ENCODE assay signal across 26 mouse cellular contexts in the genomic region with DNA sequence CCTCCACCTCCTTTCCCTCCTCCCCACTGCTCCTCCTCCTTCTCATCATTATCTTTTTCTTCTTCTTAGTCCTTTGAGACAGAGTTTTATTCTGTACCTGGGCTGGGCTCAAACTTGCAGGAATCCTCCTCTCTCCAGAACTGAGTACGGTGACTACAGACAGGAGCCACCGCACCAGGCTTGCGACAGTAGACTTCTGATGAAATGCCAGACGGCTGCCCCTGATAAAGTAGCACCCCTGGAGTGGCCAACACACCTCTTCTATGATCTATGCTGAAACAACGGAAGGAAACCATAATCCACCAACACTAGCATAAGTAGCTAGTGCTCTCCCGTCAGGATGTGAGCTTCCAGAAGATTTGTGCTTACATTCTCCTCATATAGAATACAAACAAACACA. TPM values are rescaled to one million over a fixed set of nuclear protein-coding genes. Genes with fewer than 3 reads are reported as not detected.
DNase-seq lines count a peak whose midpoint lies in the region; ATAC-seq and TF ChIP-seq lines count a peak whose summit lies in the region.
"Had no signal": no experiment of that assay in that cellular context is flagged by ENCODE, and none has a peak within 500 bp of the region (broad histone marks: within the 10 kb centered on the region; RNA-seq: fewer than 3 reads in every experiment).

No protein-coding gene starts in this region.

- no peak for TF ChIP-seq CTCF in gastrocnemius, adult 2 months (IDR thresholded peaks at IDR 0.05)
- TF ChIP-seq CTCF in lung, postnatal 0 days (IDR thresholded peaks at IDR 0.05) = no peak

- peak overlapping the region; percentile 40; the same call in 1 of the 2 replicates for H3K9ac ChIP-seq in liver, embryonic 12.5 days
- no peak overlapping the region for H3K9ac ChIP-seq in liver, embryonic 16.5 days (ENCODE audit: low read depth, low read length)
- no peak overlapping the region for H3K9ac ChIP-seq in lung, postnatal 0 days (replicated peaks; ENCODE audit: low read depth)
- H3K9ac ChIP-seq: embryonic facial prominence, embryonic 13.5 days; heart, embryonic 12.5 days; hindbrain, embryonic 15.5 days had no signal

- H3K4me1 ChIP-seq in liver, embryonic 12.5 days = peaks cover 56% of the 10 kb centered on the region
- H3K4me1 ChIP-seq in liver, embryonic 16.5 days (ENCODE audit: control insufficient read depth, low read depth, low read length) = peaks cover 43% of the 10 kb centered on the region
- H3K4me1 ChIP-seq in lung, postnatal 0 days (ENCODE audit: insufficient read depth, low read depth, low read length) = no peaks in the 10 kb centered on the region
- H3K4me1 ChIP-seq: embryonic facial prominence, embryonic 13.5 days; hindbrain, embryonic 15.5 days had no signal

- no peaks in the 10 kb centered on the region for H3K27me3 ChIP-seq in liver, embryonic 12.5 days (replicated peaks)
- H3K27me3 ChIP-seq in liver, embryonic 16.5 days (ENCODE audit: control insufficient read depth, insufficient read depth, low read depth, low read length) = no peaks in the 10 kb centered on the region
- no peaks in the 10 kb centered on the region for H3K27me3 ChIP-seq in lung, postnatal 0 days (replicated peaks; ENCODE audit: insufficient read depth, low read length)
- H3K27me3 ChIP-seq: embryonic facial prominence, embryonic 13.5 days; heart, embryonic 12.5 days; hindbrain, embryonic 15.5 days; Patski had no signal

- DNase-seq in gastrocnemius, adult 2 months = no peak
- no peak for DNase-seq in gastrocnemius, postnatal 14 days
- no peak for DNase-seq in B cell, adult 2 months
- DNase-seq in lung, postnatal 0 days (ENCODE audit: low spot score) = no peak
- DNase-seq in adipocyte (ENCODE audit: low spot score) = no peak
- DNase-seq: adrenal gland, adult 2 months; adrenal gland, postnatal 36 days; cerebellum, adult 8-10 months; cerebellum, postnatal 36 days; gastrocnemius, postnatal 25 days had no signal

- H3K27ac ChIP-seq in gastrocnemius, adult 2 months = peak overlapping the region; percentile 73
- H3K27ac ChIP-seq in liver, embryonic 12.5 days = peak overlapping the region; percentile 65
- peak overlapping the region; percentile 52; the same call in 1 of the 2 replicates for H3K27ac ChIP-seq in liver, embryonic 16.5 days (ENCODE audit: low read length)
- no peak overlapping the region for H3K27ac ChIP-seq in lung, postnatal 0 days (ENCODE audit: low read length)
- H3K27ac ChIP-seq: embryonic facial prominence, embryonic 13.5 days; hindbrain, embryonic 10.5 days; hindbrain, embryonic 15.5 days had no signal

- intact Hi-C loops in gastrocnemius, adult 2 months (cut with DNase I) = no loop called here
- intact Hi-C loops in gastrocnemius, postnatal 14 days (cut with DNase I; ENCODE audit: low total_unique reads) = no loop called here

- no peaks in the 10 kb centered on the region for H3K36me3 ChIP-seq in liver, embryonic 12.5 days
- no peaks in the 10 kb centered on the region for H3K36me3 ChIP-seq in liver, embryonic 16.5 days (ENCODE audit: control insufficient read depth, insufficient read depth)
- H3K36me3 ChIP-seq in lung, postnatal 0 days (ENCODE audit: insufficient read depth, low read length) = no peaks in the 10 kb centered on the region
- H3K36me3 ChIP-seq: embryonic facial prominence, embryonic 13.5 days; heart, embryonic 12.5 days; hindbrain, embryonic 10.5 days; hindbrain, embryonic 15.5 days had no signal

- ATAC-seq in liver, embryonic 12.5 days = peak; percentile 80
- peak; percentile 65 for ATAC-seq in liver, embryonic 16.5 days (ENCODE audit: low read depth)
- no peak for ATAC-seq in lung, postnatal 0 days
- ATAC-seq: activated CD4-positive, CD25-positive, alpha-beta regulatory T cell, adult 4 months; forebrain, embryonic 16.5 days; inflammation-experienced regulatory T-cells, adult 6 months; Patski had no signal

- WGBS in liver, embryonic 12.5 days (ENCODE audit: insufficient replicate concordance) = 34% methylated on average over 6 of the region's 6 CpGs
- WGBS in liver, embryonic 16.5 days (ENCODE audit: insufficient replicate concordance) = 24% methylated on average over 6 of the region's 6 CpGs
- 73% methylated on average over 6 of the region's 6 CpGs for WGBS in lung, postnatal 0 days

- H3K4me2 ChIP-seq in liver, embryonic 12.5 days = peak overlapping the region; percentile 32
- H3K4me2 ChIP-seq in liver, embryonic 16.5 days (ENCODE audit: low read depth, low read length) = 0 out of 2 replicates have a peak overlapping the region, but pooled peaks have one; percentile 2
- H3K4me2 ChIP-seq in lung, postnatal 0 days (replicated peaks; ENCODE audit: low read depth, low read length) = no peak overlapping the region
- H3K4me2 ChIP-seq: embryonic facial prominence, embryonic 13.5 days; heart, embryonic 12.5 days; hindbrain, embryonic 15.5 days had no signal

- no peak for TF ChIP-seq EP300 in lung, postnatal 0 days (IDR thresholded peaks at IDR 0.05)

- H3K9me3 ChIP-seq in liver, embryonic 12.5 days (replicated peaks) = no peaks in the 10 kb centered on the region
- no peaks in the 10 kb centered on the region for H3K9me3 ChIP-seq in liver, embryonic 16.5 days (replicated peaks; ENCODE audit: control insufficient read depth, low read length)
- no peaks in the 10 kb centered on the region for H3K9me3 ChIP-seq in lung, postnatal 0 days (ENCODE audit: low read length)
- H3K9me3 ChIP-seq: embryonic facial prominence, embryonic 13.5 days; heart, embryonic 12.5 days; hindbrain, embryonic 10.5 days; hindbrain, embryonic 15.5 days had no signal

- H3K4me3 ChIP-seq in gastrocnemius, adult 2 months = no peak overlapping the region
- H3K4me3 ChIP-seq in liver, embryonic 12.5 days = no peak overlapping the region
- H3K4me3 ChIP-seq in liver, embryonic 16.5 days (ENCODE audit: low read depth, low read length) = no peak overlapping the region
- H3K4me3 ChIP-seq in lung, postnatal 0 days (ENCODE audit: low read depth, low read length) = no peak overlapping the region
- H3K4me3 ChIP-seq: embryonic facial prominence, embryonic 13.5 days; heart, embryonic 12.5 days; hindbrain, embryonic 10.5 days; hindbrain, embryonic 15.5 days had no signal

RNA-seq across cellular contexts. Expression of a gene that starts 25.4 kb away (rescaled TPM):
- 10 to 100 TPM; 55.5 to 61.6 TPM for total RNA-seq in gastrocnemius, adult 2 months (2021)
- 10 to 100 TPM; 56.1 to 66.9 TPM for total RNA-seq in gastrocnemius, postnatal 14 days (2021)
- 20.3 and 24.8 TPM in 2 replicates for polyA plus RNA-seq in liver, embryonic 12.5 days (2016; fragmentation: Nextera tagmentation; extraction: Ambion mirVana)
- 21.8 and 26.4 TPM in 2 replicates for polyA plus RNA-seq in liver, embryonic 16.5 days (2015; fragmentation: Nextera tagmentation; extraction: Ambion mirVana)
- polyA plus RNA-seq in lung, postnatal 0 days (2015; fragmentation: Nextera tagmentation; extraction: Ambion mirVana) = 4.7 and 6.5 TPM in 2 replicates
- total RNA-seq: granulocyte monocyte progenitor cell, adult 5-6 weeks had no signal

RNA-seq across cellular contexts. Expression of a gene that starts 40.5 kb away (rescaled TPM):
- total RNA-seq in gastrocnemius, adult 2 months (2021) = not detected
- total RNA-seq in gastrocnemius, postnatal 14 days (2021) = not detected
- not detected in 2 replicates for polyA plus RNA-seq in liver, embryonic 12.5 days (2016; fragmentation: Nextera tagmentation; extraction: Ambion mirVana)
- not detected in 2 replicates for polyA plus RNA-seq in liver, embryonic 16.5 days (2015; fragmentation: Nextera tagmentation; extraction: Ambion mirVana)
- polyA plus RNA-seq in lung, postnatal 0 days (2015; fragmentation: Nextera tagmentation; extraction: Ambion mirVana) = not detected in 2 replicates
- total RNA-seq: gastrocnemius, postnatal 25 days; granulocyte monocyte progenitor cell, adult 5-6 weeks; heart, adult 8-10 months; heart, postnatal 25 days had no signal
- polyA plus RNA-seq: activated CD4-positive, CD25-positive, alpha-beta regulatory T cell, adult 4 months; adrenal gland, adult 2 months; C2C12; embryonic facial prominence, embryonic 13.5 days; forebrain, embryonic 11.5 days; forebrain, embryonic 16.5 days; frontal cortex, adult 2 months; hindbrain, embryonic 10.5 days; hindbrain, embryonic 15.5 days; inflammation-experienced regulatory T-cells, adult 6 months; Patski had no signal

RNA-seq across cellular contexts. Expression of a gene that starts 40.6 kb away (rescaled TPM):
- 100 to 1,000 TPM; 138 to 190 TPM for total RNA-seq in gastrocnemius, adult 2 months (2021)
- 100 to 1,000 TPM; 134 to 137 TPM for total RNA-seq in gastrocnemius, postnatal 14 days (2021)
- polyA plus RNA-seq in liver, embryonic 12.5 days (2016; fragmentation: Nextera tagmentation; extraction: Ambion mirVana) = 404 and 417 TPM in 2 replicates
- 209 and 258 TPM in 2 replicates for polyA plus RNA-seq in liver, embryonic 16.5 days (2015; fragmentation: Nextera tagmentation; extraction: Ambion mirVana)
- polyA plus RNA-seq in lung, postnatal 0 days (2015; fragmentation: Nextera tagmentation; extraction: Ambion mirVana) = 205 and 218 TPM in 2 replicates

RNA-seq across cellular contexts. Expression of a gene that starts 45.4 kb away (rescaled TPM):
- total RNA-seq in gastrocnemius, adult 2 months (2021) = not detected
- not detected for total RNA-seq in gastrocnemius, postnatal 14 days (2021)
- 0.05 TPM in 1 of 2 replicates, not detected in the other for polyA plus RNA-seq in liver, embryonic 12.5 days (2016; fragmentation: Nextera tagmentation; extraction: Ambion mirVana)
- polyA plus RNA-seq in liver, embryonic 16.5 days (2015; fragmentation: Nextera tagmentation; extraction: Ambion mirVana) = 0.06 TPM in 1 of 2 replicates, not detected in the other
- polyA plus RNA-seq in lung, postnatal 0 days (2015; fragmentation: Nextera tagmentation; extraction: Ambion mirVana) = 2.6 and 3.7 TPM in 2 replicates
- total RNA-seq: gastrocnemius, postnatal 25 days; granulocyte monocyte progenitor cell, adult 5-6 weeks; heart, adult 8-10 months; heart, postnatal 25 days had no signal
- polyA plus RNA-seq: adrenal gland, adult 2 months; heart, embryonic 12.5 days had no signal

RNA-seq across cellular contexts. Expression of a gene that starts 45.6 kb away (rescaled TPM):
- 1 to 10 TPM; 5.3 to 6.3 TPM for total RNA-seq in gastrocnemius, adult 2 months (2021)
- 1 to 10 TPM; 3.8 to 4.7 TPM for total RNA-seq in gastrocnemius, postnatal 14 days (2021)
- 3.4 TPM in 2 replicates for polyA plus RNA-seq in liver, embryonic 12.5 days (2016; fragmentation: Nextera tagmentation; extraction: Ambion mirVana)
- 34.8 and 40.4 TPM in 2 replicates for polyA plus RNA-seq in liver, embryonic 16.5 days (2015; fragmentation: Nextera tagmentation; extraction: Ambion mirVana)
- polyA plus RNA-seq in lung, postnatal 0 days (2015; fragmentation: Nextera tagmentation; extraction: Ambion mirVana) = 1.2 and 1.6 TPM in 2 replicates
- total RNA-seq: granulocyte monocyte progenitor cell, adult 5-6 weeks had no signal
- polyA plus RNA-seq: activated CD4-positive, CD25-positive, alpha-beta regulatory T cell, adult 4 months had no signal
